Mouse (Mus musculus) heart, adult 2 months (tissue): ENCODE data around the gene Aktip. TPM values are rescaled to one million over a fixed set of nuclear protein-coding genes. Genes with fewer than 3 reads are reported as not detected.

ENCODE experiments used
- DNase-seq, 2 experiments: peaks; one replicate each; pipeline ENCODE4 v3.0.0; 2021
- H3K27ac ChIP-seq: fragments of 200-600 bp; 2 replicates; pipeline ENCODE4 v1.8.1; 2022
- H3K27me3 ChIP-seq: fragments of 200-500 bp; 2 replicates; pipeline ENCODE4 v1.6.1; 2012; ENCODE audit warnings: mild to moderate bottlenecking, low read length, inconsistent platforms, mixed read lengths; ENCODE audit not compliant: control insufficient read depth, insufficient read depth
- H3K36me3 ChIP-seq: fragments of 200-500 bp; 2 replicates; pipeline ENCODE4 v1.6.1; 2012; ENCODE audit warnings: low read length, inconsistent platforms; ENCODE audit not compliant: control insufficient read depth, insufficient read depth
- H3K4me1 ChIP-seq: fragments of 200-500 bp; 2 replicates; pipeline ENCODE4 v1.6.1; 2011; ENCODE audit warnings: low read length; ENCODE audit not compliant: control insufficient read depth, insufficient read depth
- H3K4me3 ChIP-seq: fragments of 200-600 bp; 2 replicates; pipeline ENCODE4 v1.8.1; 2022
- H3K79me2 ChIP-seq: fragments of 200-500 bp; replicated peaks from 2 replicates; pipeline ENCODE4 v1.6.1; 2012; ENCODE audit warnings: mild to moderate bottlenecking, inconsistent platforms, low read length, moderate library complexity, mixed read lengths; ENCODE audit not compliant: control insufficient read depth, insufficient read depth
- H3K9ac ChIP-seq: fragments of 200-500 bp; 2 replicates; pipeline ENCODE4 v1.6.1; 2012; ENCODE audit warnings: low read depth, mild to moderate bottlenecking, control low read depth, inconsistent platforms, low read length, mixed read lengths
- CTCF ChIP-seq: fragments of 200-600 bp; IDR thresholded peaks from 2 replicates; pipeline ENCODE4 v1.8.1; 2022; ENCODE audit warnings: antibody characterized with exemption, mild to moderate bottlenecking, moderate library complexity
- EP300 ChIP-seq: fragments of 200-500 bp; IDR thresholded peaks from 2 replicates; pipeline ENCODE4 v1.6.1; 2011; ENCODE audit warnings: low read depth, low read length, control low read depth; ENCODE audit not compliant: insufficient read depth
- POLR2A ChIP-seq: fragments of 200-500 bp; IDR thresholded peaks from 2 replicates; pipeline ENCODE4 v1.6.1; 2011; ENCODE audit warnings: mild to moderate bottlenecking, low read depth, low read length, control low read depth; ENCODE audit not compliant: insufficient read depth
- WGBS: fragments of 180-500 bp; shearing (Covaris S2); methylation state at CpG from one replicate; pipeline ENCODE4 v1.1.7; 2018; 5-methylcytosine and 5-hydroxymethylcytosine counted together
- intact Hi-C: fragments of 180-260 bp; cut with DNase I; formaldehyde crosslinking; loops from one replicate; pipeline ENCODE4 v1.15.1; 2025
- polyA plus RNA-seq: library from polyadenylated mRNA; depleted of rRNA; stranded (reverse); fragments of >200 nt; gene quantifications from 2 replicates; pipeline ENCODE4 v1.2.3, GENCODE M21; 2012
- total RNA-seq, 2 experiments: library from RNA; stranded (reverse); gene quantifications; 2 replicates each; pipeline ENCODE4 v1.2.3; 2021

The Aktip gene
- total and polyA plus RNA-seq, 3 experiments = 39.9 to 63.1 (median 59.7) TPM

DNA sequence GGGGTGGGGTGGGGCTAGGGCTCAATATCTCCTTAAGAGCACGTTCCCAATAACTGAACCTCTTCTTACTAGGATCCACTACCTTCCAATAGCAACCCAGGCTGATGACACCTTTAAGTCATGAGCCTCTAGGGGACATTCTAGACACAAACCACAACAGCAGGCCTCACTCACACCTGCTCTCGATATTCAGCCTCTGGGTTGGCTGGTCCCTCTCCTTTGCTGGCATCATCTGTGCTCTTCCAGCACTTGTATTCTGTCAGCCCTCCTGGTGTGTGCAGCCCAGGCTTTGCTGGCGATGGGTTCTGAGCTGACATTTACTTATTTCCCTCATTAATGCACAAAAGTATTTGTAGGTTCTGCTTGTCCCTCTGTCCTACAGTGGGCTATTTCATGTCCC is 14.5 kb upstream of the Aktip start:
- no peaks in the 10 kb centered on the region for H3K36me3 ChIP-seq
- intact Hi-C loops = no loop called here
- DNase-seq = no peak
- H3K9ac ChIP-seq = no peak overlapping the region
- H3K27ac ChIP-seq = no peak overlapping the region
- H3K4me1 ChIP-seq = no peaks in the 10 kb centered on the region
- no peak for TF ChIP-seq EP300
- TF ChIP-seq CTCF = no peak
- no peak for TF ChIP-seq POLR2A
- H3K79me2 ChIP-seq = no peaks in the 10 kb centered on the region
- no peak overlapping the region for H3K4me3 ChIP-seq
- H3K27me3 ChIP-seq = no peaks in the 10 kb centered on the region
- 80% methylated on average over 3 of the region's 3 CpGs for WGBS

DNA sequence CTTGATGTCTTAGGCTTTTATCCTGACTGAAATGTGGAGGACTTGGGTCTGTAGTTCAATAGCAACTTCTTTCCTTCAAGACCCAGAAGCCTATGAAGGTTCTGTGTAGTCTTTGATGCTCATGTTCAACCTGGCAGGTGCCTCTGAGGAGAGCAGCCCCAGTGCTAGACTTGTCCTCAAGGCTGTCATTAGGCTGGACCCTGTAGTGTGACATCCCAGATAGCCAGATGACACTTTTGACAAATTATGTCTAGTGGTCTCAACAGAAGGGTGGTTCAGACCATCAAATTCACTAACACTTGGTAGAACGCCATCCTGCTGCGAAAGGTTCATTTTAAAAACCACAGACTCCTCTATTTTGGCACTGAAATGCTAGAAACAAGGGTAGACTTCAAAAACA is 13.2 kb upstream of the Aktip start:
- WGBS = 91% methylated on average over 2 of the region's 2 CpGs
- intact Hi-C loops = no loop called here
- Histone ChIP-seq H3K36me3 (no peaks in the 10 kb centered on the region), H3K79me2 (no peaks in the 10 kb centered on the region), H3K4me1 (no peaks in the 10 kb centered on the region), H3K9ac (no peak overlapping the region), H3K4me3 (no peak overlapping the region), H3K27me3 (no peaks in the 10 kb centered on the region), H3K27ac (no peak overlapping the region)
- DNase-seq = no peak
- TF ChIP-seq CTCF (no peak), EP300 (no peak), POLR2A (no peak)

DNA sequence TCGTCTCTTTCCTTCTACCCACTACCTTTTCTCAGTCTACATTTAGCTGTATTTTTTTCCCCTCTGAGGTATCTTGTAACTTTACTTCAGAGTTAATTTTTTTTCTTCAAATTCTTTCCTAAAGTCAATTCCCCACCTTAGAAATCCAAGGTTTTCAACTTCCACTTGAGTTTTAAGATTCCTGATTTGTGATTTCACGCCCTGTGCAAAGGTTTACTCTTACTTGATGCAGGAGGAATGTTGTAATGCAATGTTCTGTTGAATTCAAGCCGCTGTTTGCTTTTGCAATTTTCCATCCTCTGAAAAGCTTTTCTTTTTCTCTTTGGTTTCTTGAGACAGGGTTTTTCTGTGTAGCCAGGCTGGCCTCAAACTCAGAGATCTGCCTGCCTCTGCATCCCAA is 9.9 kb upstream of the Aktip start:
- H3K4me1 ChIP-seq = no peaks in the 10 kb centered on the region
- H3K27ac ChIP-seq = no peak overlapping the region
- TF ChIP-seq CTCF (no peak), EP300 (no peak), POLR2A (no peak)
- intact Hi-C loops = no loop called here
- H3K79me2 ChIP-seq = no peaks in the 10 kb centered on the region
- no peak overlapping the region for H3K9ac ChIP-seq
- no peak for DNase-seq
- WGBS = 82% methylated on average over 3 of the region's 3 CpGs
- H3K4me3 ChIP-seq = no peak overlapping the region
- no peaks in the 10 kb centered on the region for H3K36me3 ChIP-seq
- H3K27me3 ChIP-seq = no peaks in the 10 kb centered on the region

DNA sequence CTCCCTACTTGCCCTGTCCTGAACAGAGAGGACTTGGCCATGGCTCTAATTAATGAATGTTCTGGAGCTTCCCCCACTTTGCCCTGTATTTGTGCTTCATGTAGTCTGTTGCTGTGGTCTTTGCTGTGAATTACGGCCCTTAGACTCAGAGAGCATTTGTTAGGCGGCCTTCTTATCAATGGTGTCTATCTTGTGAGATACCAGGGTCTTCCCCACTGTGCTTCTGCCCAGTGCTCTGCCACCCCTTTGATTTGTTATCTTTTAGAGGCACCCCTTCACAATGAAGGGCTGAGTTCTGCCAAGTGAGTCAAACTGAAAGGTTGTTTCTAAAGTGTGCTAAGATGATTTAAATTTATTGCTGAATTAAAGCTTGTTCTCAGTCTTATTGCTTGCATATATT is 7.9 kb upstream of the Aktip start:
- 62% methylated on average over 2 of the region's 2 CpGs for WGBS
- H3K4me1 ChIP-seq = no peaks in the 10 kb centered on the region
- H3K27ac ChIP-seq = no peak overlapping the region
- no peaks in the 10 kb centered on the region for H3K36me3 ChIP-seq
- no peak overlapping the region for H3K4me3 ChIP-seq
- H3K79me2 ChIP-seq = no peaks in the 10 kb centered on the region
- no peaks in the 10 kb centered on the region for H3K27me3 ChIP-seq
- no peak for DNase-seq
- H3K9ac ChIP-seq = no peak overlapping the region
- intact Hi-C loops = no loop called here
- no peak for TF ChIP-seq EP300
- TF ChIP-seq POLR2A = no peak
- no peak for TF ChIP-seq CTCF

DNA sequence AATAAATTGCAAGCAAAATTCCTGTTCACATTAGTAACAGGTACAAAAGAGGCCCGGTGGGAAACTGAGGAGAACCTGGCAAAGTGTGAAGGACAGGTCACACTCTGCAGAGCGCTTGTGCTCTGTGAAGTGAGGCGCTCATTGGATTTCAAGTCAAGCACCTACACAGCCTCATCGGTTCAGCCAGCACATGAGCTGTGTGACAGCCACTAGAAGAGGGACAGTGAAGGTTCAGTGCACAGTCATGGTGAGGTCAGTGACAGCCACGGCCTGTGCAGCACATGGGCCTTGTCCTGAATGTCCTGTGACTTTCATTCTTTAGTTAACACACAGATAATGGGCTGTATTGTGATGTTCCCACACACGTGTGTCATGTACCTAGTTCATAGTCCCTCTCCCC is 6.1 kb upstream of the Aktip start:
- no peaks in the 10 kb centered on the region for H3K36me3 ChIP-seq
- WGBS = 79% methylated on average over 6 of the region's 6 CpGs
- H3K4me3 ChIP-seq = no peak overlapping the region
- H3K79me2 ChIP-seq = no peaks in the 10 kb centered on the region
- no peak for TF ChIP-seq POLR2A
- TF ChIP-seq CTCF = no peak
- TF ChIP-seq EP300 = no peak
- intact Hi-C loops = no loop called here
- H3K4me1 ChIP-seq = no peaks in the 10 kb centered on the region
- H3K27me3 ChIP-seq = no peaks in the 10 kb centered on the region
- DNase-seq = no peak
- H3K27ac ChIP-seq = no peak overlapping the region
- no peak overlapping the region for H3K9ac ChIP-seq

DNA sequence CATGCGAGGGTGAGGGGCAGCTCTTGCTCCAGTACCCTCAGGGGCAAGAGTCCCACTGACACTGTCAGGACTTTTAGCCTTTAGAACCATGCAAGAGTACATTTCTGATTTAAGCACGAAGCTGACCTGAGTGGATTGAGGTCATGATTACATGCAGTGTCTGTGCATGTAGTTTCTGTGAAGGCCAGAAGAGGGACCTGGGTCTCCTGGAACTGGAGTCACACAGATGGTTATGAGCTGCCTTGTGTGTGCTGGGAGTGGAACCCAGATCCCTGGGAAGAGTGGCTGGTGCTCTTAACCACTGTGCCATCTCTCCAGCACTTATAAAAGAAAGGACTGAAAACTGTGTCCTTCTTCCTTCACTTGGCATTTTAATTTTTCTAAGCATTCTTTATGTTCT is 1.4 kb upstream of the Aktip start:
- Histone ChIP-seq H3K36me3 (no peaks in the 10 kb centered on the region), H3K4me1 (peaks cover 2% of the 10 kb centered on the region; the same call in 1 of the 2 replicates), H3K9ac (no peak overlapping the region), H3K27ac (no peak overlapping the region), H3K27me3 (no peaks in the 10 kb centered on the region), H3K4me3 (no peak overlapping the region), H3K79me2 (no peaks in the 10 kb centered on the region)
- no peak for DNase-seq
- 79% methylated on average over 2 of the region's 2 CpGs for WGBS
- TF ChIP-seq POLR2A (no peak), CTCF (no peak), EP300 (no peak)
- intact Hi-C loops = no loop called here
